Mouse (Mus musculus): Measurements from ENCODE around the gene Cntnap5c. TPM values are rescaled to one million over a fixed set of nuclear protein-coding genes. Genes with fewer than 3 reads are reported as not detected.

Gene Cntnap5c
- total RNA-seq (2014; rRNA removed), result 5.1 and 6.9 TPM in 2 replicates
- polyA plus RNA-seq (2015; fragmentation: Nextera tagmentation; extraction: Ambion mirVana), result 2.4 and 2.9 TPM in 2 replicates

GRCm38 (mm10) chr17:57768622-57769610, at the start of gene Cntnap5c:
Cntnap5c (plus strand) TSS chr17:57769570.
- Histone ChIP-seq H3K9ac (replicated peaks; ENCODE audit: low read length) (peak within 1 kb of the TSS; percentile 19), H3K36me3 (ENCODE audit: insufficient read depth, low read length) (no peaks in the 10 kb centered on the region), H3K4me2 (ENCODE audit: low read depth, low read length) (peak within 1 kb of the TSS; percentile 75), H3K4me3 (ENCODE audit: low read length) (peak within 1 kb of the TSS; percentile 46), H3K27ac (no peak within 1 kb of the TSS), H3K27me3 (ENCODE audit: insufficient read depth, low read length) (no peaks in the 10 kb centered on the region), H3K4me1 (ENCODE audit: insufficient read depth, low read length) (no peaks in the 10 kb centered on the region), H3K9me3 (ENCODE audit: low read length) (no peaks in the 10 kb centered on the region)
- 17% methylated on average over 26 of the region's 26 CpGs for WGBS
- ATAC-seq, result peak; percentile 90
- peak; percentile 75 for DNase-seq (ENCODE audit: low spot score)
- TF ChIP-seq CTCF (IDR thresholded peaks at IDR 0.05; ENCODE audit: low read depth), result no peak

- TF ChIP-seq CTCF (IDR thresholded peaks at IDR 0.05; ENCODE audit: low read depth), result no peak
- Histone ChIP-seq H3K4me1 (ENCODE audit: insufficient read depth, low read length) (no peaks in the 10 kb centered on the region), H3K4me2 (ENCODE audit: low read depth, low read length) (no peak within 1 kb of the TSS), H3K9me3 (ENCODE audit: low read length) (no peaks in the 10 kb centered on the region), H3K36me3 (ENCODE audit: insufficient read depth, low read length) (no peaks in the 10 kb centered on the region), H3K27me3 (ENCODE audit: insufficient read depth, low read length) (no peaks in the 10 kb centered on the region), H3K9ac (replicated peaks; ENCODE audit: low read length) (no peak within 1 kb of the TSS), H3K4me3 (ENCODE audit: low read length) (no peak within 1 kb of the TSS), H3K27ac (no peak within 1 kb of the TSS)
- ATAC-seq (no peak), DNase-seq (ENCODE audit: low spot score) (no peak)
- 84% methylated on average over 5 of the region's 5 CpGs for WGBS
Measured at GRCm38 (mm10) chr17:57742119-57742518, 27.3 kb upstream of the Cntnap5c start, which contains the start of gene Gm21834. Gm21834 (minus strand) TSS chr17:57742219.

DNA sequence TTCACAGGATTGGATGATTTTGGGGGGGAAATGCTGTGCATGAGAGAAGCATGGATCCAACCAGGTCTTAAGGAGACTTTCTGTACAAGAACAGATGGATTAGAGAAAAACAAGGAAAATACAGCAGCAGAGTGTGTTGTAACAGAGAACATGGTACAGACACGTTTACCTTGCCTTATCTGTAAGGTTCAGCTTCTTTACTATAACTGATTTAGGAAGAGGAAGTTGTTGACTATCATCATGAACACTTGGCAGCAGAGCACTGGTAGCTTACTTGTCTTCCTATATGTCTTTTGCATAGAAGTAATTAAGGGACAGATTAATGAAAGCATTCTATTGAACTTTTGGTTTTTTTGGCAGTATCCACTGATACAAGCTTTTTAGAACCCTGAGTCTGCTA, 11.3 kb upstream of the Cntnap5c start:
- DNase-seq (ENCODE audit: low spot score), result no peak
- H3K4me3 ChIP-seq (ENCODE audit: low read length), result no peak overlapping the region
- ATAC-seq, result no peak
- H3K36me3 ChIP-seq (ENCODE audit: insufficient read depth, low read length), result no peaks in the 10 kb centered on the region
- H3K27ac ChIP-seq, result no peak overlapping the region
- no peaks in the 10 kb centered on the region for H3K27me3 ChIP-seq (ENCODE audit: insufficient read depth, low read length)
- TF ChIP-seq CTCF (IDR thresholded peaks at IDR 0.05; ENCODE audit: low read depth), result no peak
- no peak overlapping the region for H3K4me2 ChIP-seq (ENCODE audit: low read depth, low read length)
- WGBS, result 58% methylated on average over 1 of the region's 1 CpGs
- H3K4me1 ChIP-seq (ENCODE audit: insufficient read depth, low read length), result no peaks in the 10 kb centered on the region
- H3K9ac ChIP-seq (replicated peaks; ENCODE audit: low read length), result no peak overlapping the region
- H3K9me3 ChIP-seq (ENCODE audit: low read length), result no peaks in the 10 kb centered on the region

DNA sequence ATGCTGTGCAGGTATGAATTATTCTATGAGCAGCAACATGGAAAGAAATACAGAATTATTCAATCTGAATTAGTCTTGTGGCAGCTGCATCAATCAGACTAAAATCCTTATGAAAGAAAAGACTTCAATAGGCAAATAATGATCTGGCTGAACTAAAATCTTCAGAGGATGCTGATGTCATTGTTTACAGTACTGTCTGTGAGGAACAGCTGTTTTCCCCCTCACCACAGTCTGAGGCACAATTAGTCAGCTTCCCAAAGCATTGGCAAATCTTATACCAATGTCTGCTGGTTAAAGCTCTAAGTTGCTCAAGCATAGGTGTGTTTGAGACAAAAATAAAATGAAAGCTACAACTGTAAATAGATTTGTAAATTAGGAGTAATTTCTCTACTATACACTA, 2.1 kb upstream of the Cntnap5c start:
- Histone ChIP-seq H3K27ac (no peak overlapping the region), H3K36me3 (ENCODE audit: insufficient read depth, low read length) (no peaks in the 10 kb centered on the region), H3K9ac (replicated peaks; ENCODE audit: low read length) (no peak overlapping the region), H3K4me2 (ENCODE audit: low read depth, low read length) (no peak overlapping the region), H3K9me3 (ENCODE audit: low read length) (no peaks in the 10 kb centered on the region), H3K27me3 (ENCODE audit: insufficient read depth, low read length) (no peaks in the 10 kb centered on the region), H3K4me1 (ENCODE audit: insufficient read depth, low read length) (no peaks in the 10 kb centered on the region), H3K4me3 (ENCODE audit: low read length) (no peak overlapping the region)
- no peak for DNase-seq (ENCODE audit: low spot score)
- ATAC-seq, result no peak
- TF ChIP-seq CTCF (IDR thresholded peaks at IDR 0.05; ENCODE audit: low read depth), result no peak

DNA sequence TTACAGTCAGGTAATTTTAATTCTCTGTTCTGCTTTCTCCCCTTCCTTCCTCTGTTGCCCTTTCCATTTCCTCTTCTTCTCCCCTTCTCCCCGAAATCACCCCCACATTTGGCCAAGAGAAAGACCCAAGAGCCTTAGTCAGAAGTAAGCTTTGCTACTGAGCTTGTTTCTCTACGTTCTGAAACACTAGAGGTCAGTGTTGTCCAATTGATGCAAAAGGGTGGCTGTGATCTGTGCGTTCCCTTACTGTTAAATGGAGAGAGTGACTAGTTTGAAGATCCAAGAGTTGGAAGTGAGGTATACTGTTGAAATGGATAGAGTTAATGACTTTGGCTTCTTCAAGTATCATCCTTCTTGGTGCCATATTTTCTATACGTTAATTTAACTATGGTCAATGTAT, 1.5 kb downstream of the Cntnap5c start:
- ATAC-seq, result peak; percentile 82
- no peak overlapping the region for H3K9ac ChIP-seq (replicated peaks; ENCODE audit: low read length)
- H3K4me1 ChIP-seq (ENCODE audit: insufficient read depth, low read length), result no peaks in the 10 kb centered on the region
- WGBS, result 17% methylated on average over 4 of the region's 4 CpGs
- H3K9me3 ChIP-seq (ENCODE audit: low read length), result no peaks in the 10 kb centered on the region
- H3K36me3 ChIP-seq (ENCODE audit: insufficient read depth, low read length), result no peaks in the 10 kb centered on the region
- no peak overlapping the region for H3K27ac ChIP-seq
- H3K27me3 ChIP-seq (ENCODE audit: insufficient read depth, low read length), result no peaks in the 10 kb centered on the region
- peak; percentile 78 for TF ChIP-seq CTCF (IDR thresholded peaks at IDR 0.05; ENCODE audit: low read depth)
- peak; percentile 87 for DNase-seq (ENCODE audit: low spot score)
- peak overlapping the region; percentile 46 for H3K4me3 ChIP-seq (ENCODE audit: low read length)
- H3K4me2 ChIP-seq (ENCODE audit: low read depth, low read length), result peak overlapping the region; percentile 75

GRCm38 (mm10) chr17:57788161-57788799, 18.9 kb downstream of the Cntnap5c start:
- Histone ChIP-seq H3K4me3 (ENCODE audit: low read length) (no peak overlapping the region), H3K4me1 (ENCODE audit: insufficient read depth, low read length) (no peaks in the 10 kb centered on the region), H3K27ac (no peak overlapping the region), H3K4me2 (ENCODE audit: low read depth, low read length) (no peak overlapping the region), H3K9me3 (ENCODE audit: low read length) (no peaks in the 10 kb centered on the region), H3K36me3 (ENCODE audit: insufficient read depth, low read length) (no peaks in the 10 kb centered on the region), H3K27me3 (ENCODE audit: insufficient read depth, low read length) (no peaks in the 10 kb centered on the region), H3K9ac (replicated peaks; ENCODE audit: low read length) (no peak overlapping the region)
- no peak for TF ChIP-seq CTCF (IDR thresholded peaks at IDR 0.05; ENCODE audit: low read depth)
- 79% methylated on average over 1 of the region's 1 CpGs for WGBS
- no peak for DNase-seq (ENCODE audit: low spot score)
- no peak for ATAC-seq

All from hindbrain, postnatal 0 days (tissue).